Mouse (Mus musculus) kidney, postnatal 10 days (tissue): ENCODE measurements around the gene 2700049A03Rik.
"Not testable (repeated sequence)": the region's sequence is repeated elsewhere in the genome, so short reads cannot be mapped to it uniquely, and the experiment has no call there.

Experiments used
- DNase-seq: peaks from one replicate; pipeline ENCODE4 v3.0.0; 2021; ENCODE audit warnings: mixed read lengths

2700049A03Rik gene

DNA sequence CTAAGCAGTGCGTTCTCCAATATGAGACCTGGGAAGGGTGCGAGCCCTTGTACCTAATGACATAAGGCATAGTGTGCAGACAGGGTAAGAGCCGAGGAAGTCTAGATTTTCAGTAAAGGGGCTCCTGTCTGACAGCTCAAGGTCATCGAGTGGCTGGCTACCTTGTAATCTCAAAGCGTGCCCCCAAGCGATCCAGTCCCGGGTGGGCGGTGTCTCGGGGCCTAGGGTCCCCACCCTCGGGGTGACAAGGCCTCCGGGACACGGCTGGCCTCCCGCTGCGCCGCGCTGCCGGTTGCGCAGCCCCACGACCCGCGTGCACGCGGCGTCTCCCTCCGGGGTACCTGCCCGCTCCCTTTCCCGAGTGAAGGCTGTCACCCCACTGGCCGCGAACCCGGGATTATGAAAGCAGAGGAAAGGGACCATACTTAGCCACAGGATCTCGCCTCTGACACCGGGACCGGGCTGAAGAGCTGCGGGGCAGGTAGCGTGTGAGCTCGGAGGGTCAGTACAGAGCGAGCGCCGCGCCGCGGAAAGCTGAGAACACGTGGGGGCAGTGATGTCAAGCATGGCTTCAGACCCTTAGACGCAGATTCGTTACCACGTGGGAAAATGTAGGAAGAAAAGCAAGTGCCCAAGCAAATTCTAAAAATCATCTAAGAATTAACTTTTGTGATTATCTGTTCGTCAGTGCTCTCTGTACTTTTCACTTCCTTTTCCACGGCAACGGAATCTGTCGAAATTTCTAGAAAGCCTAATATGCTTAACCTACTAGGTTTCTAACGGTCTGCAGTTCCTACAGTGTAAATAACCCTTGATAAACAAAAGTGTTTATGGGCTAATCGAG lies at the start of gene 2700049A03Rik, which contains the start of gene Timm9:
Gene 2700049A03Rik, plus strand, starts transcription at position 719 of the 844 bp plus-strand sequence.
Gene Timm9, minus strand, starts transcription at position 555 of the 844 bp plus-strand sequence.
- DNase-seq: peak; percentile 83

DNA sequence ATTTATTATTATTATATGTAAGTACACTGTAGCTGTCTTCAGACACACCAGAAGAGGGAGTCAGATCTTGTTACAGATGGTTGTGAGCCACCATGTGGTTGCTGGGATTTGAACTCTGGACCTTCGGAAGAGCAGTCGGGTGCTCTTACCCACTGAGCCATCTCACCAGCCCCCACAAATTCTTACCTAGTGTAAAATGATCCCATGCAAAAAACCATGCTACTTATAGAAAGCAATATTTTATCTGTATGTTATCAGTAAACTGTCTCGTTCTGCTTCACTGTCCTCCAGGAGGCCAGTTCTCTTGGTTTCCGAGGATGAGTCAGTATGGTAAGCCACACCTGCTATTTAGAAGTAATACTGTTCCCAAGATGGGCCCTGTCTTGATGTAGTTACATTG lies 32.4 kb upstream of the 2700049A03Rik start:
- not testable (repeated sequence) for DNase-seq

DNA sequence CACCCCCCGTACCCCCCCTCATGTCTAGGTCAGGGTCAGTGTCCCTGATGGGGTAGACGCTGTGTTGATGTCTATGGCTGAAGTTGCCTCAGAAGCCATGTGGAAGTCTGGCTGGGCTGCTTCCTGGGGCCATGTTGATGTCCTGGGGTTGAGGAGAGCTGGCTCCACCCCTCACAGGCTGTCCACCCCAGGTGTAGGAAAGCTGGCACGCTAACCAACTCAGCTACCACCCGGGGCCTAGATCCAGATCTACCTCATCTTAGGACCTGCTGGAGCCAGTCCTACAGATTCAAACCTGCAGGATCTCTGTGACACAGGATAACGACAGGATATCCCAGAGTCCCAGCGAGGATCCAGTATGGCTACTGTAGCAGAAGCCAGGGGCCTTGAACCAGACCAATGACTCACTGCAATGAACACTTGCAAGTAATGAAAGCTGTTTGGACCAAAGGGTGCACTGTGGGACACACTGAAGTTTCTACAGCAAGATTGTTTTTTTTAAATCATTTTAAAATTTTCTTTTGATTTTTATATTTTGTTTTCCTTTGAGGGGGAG lies 29.4 kb upstream of the 2700049A03Rik start:
- no peak for DNase-seq

GRCm38 (mm10) chr12:71111331-71111730 lies 25.3 kb upstream of the 2700049A03Rik start, which contains the start of gene Tomm20l:
Gene Tomm20l (plus strand): TSS chr12:71111428.
- DNase-seq: peak; percentile 77

GRCm38 (mm10) chr12:71113074-71113473 lies 23.6 kb upstream of the 2700049A03Rik start:
- DNase-seq: no peak

DNA sequence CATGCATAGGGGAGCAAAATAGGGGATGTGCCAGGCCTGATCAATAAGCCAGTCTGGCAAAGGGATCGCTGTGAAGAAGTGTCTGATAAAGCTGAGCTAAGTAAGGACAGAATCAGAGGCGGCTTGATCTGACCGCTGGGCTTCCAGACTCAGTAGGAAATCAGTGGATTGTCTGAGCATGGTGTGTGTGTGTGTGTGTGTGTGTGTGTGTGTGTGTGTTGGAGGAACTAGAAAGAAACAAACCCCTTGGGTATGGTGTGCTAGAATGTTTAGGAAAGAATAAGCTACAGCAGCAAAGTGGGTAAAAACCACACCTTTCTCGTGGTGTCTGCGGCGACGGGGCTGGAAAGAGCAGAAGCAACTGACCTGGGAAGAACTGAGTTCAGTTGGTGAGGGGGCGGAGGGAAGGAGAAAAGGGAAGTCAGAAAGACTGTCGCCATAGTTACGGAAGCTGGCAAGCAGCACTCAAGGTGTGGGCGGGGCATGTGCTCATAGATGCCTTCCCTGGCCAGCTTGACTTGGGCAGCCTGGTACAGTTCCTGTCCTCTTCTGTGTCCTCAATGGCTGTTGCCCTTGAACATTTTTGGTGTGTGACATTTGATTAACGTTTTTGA lies 22.9 kb upstream of the 2700049A03Rik start:
- DNase-seq: peak; percentile 68

GRCm38 (mm10) chr12:71116411-71116810 lies 20.2 kb upstream of the 2700049A03Rik start:
- no peak for DNase-seq

- no peak for DNase-seq
Observed at GRCm38 (mm10) chr12:71122731-71123130, 13.9 kb upstream of the 2700049A03Rik start.

- DNase-seq: no peak
Observed at GRCm38 (mm10) chr12:71123286-71123685, 13.4 kb upstream of the 2700049A03Rik start.

DNA sequence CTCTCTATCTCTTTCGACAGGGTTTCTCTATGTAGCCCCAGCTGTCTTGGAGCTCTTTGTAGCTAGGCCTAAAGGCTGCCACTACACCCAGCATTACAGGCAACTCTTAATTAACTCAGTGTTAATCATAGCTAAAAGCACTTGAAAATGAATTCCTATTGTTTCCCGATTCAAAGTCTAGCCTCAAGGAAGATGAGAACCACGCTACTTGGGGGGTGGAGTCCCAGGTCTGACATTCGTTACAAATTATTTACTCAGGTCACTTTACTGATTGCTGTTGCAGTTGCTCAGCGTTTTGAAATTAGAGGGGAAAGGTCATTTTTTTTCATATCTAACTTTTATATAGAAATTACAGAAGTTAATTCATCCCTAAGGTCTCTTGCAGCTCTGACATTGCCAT lies 1.1 kb upstream of the 2700049A03Rik start:
- DNase-seq: no peak

DNA sequence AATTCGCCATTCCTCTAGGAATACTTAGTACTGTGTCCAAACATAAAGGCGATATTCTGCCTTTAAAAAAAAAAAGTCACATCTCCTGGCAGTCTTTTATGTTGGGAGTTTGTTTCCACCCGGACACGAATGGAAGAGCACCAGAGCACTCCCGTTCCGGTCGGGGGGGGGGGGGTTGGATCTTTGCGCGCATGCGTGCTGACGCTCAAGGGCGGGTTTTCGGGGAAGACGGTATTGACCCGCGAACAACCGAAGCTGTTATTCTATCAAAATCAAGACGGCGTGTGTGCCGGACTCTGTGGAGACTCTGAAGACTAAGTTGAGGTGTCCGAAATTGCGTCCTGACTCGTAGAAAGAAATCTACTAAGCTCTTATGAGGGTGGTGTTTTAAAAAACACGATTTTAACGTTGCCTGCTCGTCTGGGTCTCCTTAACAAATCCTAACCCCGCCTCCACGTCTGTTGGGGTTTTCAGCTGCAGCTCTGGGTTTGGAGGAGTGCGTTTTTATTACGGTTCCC lies 385 bp downstream of the 2700049A03Rik start:
- DNase-seq: peak; percentile 92

DNA sequence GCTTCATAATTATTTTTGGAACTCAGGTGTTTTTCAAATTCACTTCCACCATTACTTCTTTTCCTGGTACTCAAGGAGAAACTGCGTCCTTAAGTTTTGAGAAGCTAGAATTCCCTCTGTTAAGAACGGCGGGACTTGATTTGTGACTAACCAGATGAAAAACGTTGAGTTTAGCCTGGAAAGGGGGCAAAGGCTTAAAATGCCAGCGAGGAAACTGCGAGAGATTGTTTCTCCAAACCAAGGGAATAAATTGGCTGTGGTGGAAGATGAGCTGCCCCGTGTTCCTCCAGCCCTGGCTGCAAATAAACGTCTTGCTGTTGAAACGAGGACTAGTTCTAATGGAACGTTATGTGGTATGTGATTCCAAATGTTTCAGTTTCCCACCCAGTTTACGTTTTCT lies 1.0 kb downstream of the 2700049A03Rik start:
- DNase-seq: no peak

GRCm38 (mm10) chr12:71139258-71139828 lies 2.7 kb downstream of the 2700049A03Rik start:
- no peak for DNase-seq

GRCm38 (mm10) chr12:71141189-71141588 lies 4.5 kb downstream of the 2700049A03Rik start:
- no peak for DNase-seq

GRCm38 (mm10) chr12:71147641-71148040 lies 11.0 kb downstream of the 2700049A03Rik start:
- DNase-seq: peak; percentile 64

DNA sequence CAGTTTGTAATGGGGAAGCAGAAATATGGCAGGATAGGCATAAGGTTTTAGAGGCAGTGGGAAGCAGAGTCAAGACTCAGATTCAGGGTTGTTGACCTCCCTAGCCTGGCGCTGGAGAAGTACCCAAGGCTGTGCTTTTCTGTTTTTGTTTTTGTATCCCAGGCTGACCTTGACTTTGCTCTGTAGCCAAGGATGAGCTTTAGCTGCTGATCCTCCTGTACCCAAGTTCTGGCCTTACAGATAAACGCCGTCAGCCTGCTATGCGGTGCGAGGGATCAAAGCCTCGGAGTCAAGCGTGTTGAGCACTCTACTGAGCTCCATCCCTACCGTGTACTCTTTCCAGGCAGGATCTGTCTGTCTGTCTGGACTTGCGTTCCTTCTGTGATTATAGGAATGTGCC lies 12.2 kb downstream of the 2700049A03Rik start:
- DNase-seq: no peak

DNA sequence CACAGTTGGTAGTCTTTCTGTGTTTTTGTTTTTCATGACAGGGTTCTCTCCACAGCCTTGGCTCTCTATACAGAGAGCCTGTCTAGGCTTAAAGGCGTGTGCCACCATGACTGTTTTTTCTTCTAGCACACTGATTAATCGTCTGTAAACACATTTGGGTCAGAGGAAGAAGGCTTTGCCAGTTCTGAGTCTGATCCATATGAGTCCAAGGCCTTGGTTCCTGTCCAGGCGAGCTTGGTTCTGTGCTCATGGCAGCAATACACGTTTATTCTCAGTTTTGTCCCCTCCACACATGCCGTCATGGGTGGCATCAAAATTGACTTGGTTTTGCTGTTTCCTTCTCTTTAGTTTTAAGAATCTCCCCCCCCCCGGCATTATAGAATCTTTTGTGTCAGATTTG lies 12.8 kb downstream of the 2700049A03Rik start:
- DNase-seq: no peak

- no peak for DNase-seq
Observed at GRCm38 (mm10) chr12:71150167-71150566, 13.5 kb downstream of the 2700049A03Rik start.

- no peak for DNase-seq
Observed at GRCm38 (mm10) chr12:71154979-71155378, 18.3 kb downstream of the 2700049A03Rik start.

DNA sequence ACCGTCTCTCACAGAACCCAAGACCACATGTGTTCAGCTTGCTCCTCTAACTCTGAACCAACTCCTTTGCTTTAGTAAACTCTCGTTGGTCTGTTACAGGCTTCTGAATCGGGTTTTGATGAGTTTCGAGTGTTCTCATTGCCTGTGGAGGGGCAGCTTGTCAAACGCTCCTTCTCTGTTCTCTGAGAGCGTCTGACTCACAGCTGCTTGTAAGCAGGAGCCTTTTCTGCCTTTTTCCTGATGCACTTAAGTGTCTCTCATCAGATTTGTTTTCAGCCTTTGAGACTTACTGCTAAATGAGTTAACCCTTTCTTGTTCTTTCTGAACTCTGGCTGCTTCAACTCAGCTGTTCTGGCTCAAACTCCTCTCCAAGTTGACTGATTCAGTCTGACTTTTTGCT lies 21.3 kb downstream of the 2700049A03Rik start:
- DNase-seq: no peak

GRCm38 (mm10) chr12:71164410-71164809 lies 27.8 kb downstream of the 2700049A03Rik start:
- no peak for DNase-seq

DNA sequence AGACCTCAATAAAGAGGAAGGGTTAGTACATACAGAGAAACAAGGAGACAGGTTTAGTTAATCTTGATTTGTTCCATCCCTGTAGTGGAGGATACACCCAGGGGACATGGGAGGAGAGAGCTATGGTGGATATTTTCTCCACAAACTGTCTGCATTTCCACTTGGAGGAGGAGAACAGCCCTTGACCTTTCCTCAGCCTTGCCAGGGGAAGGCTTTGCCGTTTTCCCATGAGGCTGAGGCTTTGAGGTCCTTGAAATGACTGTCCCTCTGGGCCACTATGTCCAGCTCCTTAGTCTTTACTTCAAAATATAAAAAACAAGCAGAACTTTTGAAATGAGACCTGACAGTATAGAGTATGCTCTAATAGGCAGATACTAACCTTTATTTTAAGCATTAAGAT lies 33.3 kb downstream of the 2700049A03Rik start:
- DNase-seq: no peak

- no peak for DNase-seq
Observed at GRCm38 (mm10) chr12:71183736-71184135, 47.1 kb downstream of the 2700049A03Rik start.
